Mouse (Mus musculus): ENCODE data around the gene Sh2d2a. TPM values are rescaled to one million over a fixed set of nuclear protein-coding genes. Genes with fewer than 3 reads are reported as not detected.

Gene Sh2d2a
- polyA plus RNA-seq (2015; fragmentation: Nextera tagmentation; extraction: Ambion mirVana): 0.07 and 0.13 TPM in 2 replicates

DNA sequence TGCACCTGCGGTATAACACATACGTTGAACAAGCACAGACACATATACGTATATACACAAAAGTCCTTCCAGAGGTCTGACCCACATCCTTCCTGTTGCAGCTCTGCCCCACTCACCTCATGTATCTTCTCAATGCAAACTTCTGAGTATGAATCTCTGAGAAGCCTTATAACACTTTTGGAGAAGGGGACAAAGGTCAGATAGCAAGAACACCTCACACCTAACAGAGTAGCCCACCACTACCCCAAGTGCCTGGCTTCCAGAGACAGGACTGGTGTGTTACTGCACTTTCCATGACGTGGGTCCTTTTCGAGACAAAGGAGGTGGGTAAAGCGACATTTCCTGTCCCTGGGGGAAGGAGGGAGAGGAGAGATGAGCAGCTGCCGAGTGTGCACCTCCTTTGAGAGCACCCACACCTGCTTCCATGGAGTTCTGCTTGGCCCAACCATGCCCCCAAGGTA, at the start of gene Sh2d2a:
Gene Sh2d2a, plus strand, starts transcription at position 106 of the 461 bp plus-strand sequence.

DNA sequence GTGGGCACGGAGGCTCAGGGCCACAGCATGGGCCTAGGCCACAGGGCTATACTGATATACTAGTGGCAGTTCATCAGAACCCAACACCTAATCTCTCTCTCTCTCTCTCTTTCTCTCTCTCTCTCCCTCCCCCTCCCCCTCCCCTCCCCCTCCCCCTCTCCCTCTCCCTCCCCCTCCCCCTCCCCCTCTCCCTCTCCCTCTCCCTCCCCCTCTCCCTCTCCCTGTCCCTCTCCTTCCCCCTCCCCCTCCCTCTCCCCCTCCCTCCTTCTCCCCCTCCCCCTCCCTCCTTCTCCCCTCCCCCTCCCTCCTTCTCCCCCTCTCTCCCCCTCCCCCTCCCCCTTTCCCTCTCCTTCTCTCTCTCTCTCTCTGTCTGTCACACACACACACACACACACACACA, 22.3 kb upstream of the Sh2d2a start, which contains the start of gene Pear1:
Gene Pear1, minus strand, starts transcription at position 101 of the 400 bp plus-strand sequence.

DNA sequence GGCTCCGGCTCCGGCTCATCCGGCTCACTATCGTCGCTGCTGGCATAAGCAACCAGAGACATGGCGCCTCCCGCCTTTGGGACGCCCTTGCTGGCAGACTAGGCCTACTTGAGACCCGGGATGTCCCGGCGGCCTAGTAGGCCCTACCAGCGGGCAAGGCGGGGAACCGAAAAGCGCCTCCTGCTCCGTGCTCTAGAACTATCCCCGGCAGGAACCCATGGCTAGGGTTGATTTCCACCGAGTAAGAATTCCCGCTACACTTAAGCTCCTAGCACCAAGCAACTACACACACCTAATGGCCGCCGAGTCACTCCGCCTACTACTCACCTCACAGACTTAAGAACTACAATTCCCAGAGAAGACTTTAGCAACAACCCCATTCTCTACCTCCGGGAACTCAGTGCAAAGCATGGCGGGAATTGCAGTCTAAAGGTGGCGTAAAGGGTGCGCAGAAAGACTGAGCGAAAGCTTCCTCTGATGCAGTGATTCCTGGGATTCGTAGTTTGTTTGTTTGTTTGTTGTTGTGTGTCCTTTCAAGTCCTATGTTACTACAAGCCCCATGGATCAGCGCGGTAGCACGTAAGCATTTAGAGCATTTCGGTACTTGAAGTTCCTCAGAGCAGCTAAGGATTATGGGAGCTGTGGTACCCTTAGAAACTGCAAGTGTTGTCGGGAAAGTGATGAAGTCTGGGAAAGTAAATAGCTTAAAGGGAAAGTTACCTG, 38.9 kb downstream of the Sh2d2a start, which contains the start of gene Prcc:
Gene Prcc, minus strand, starts transcription at position 328 of the 723 bp plus-strand sequence.

Other genes starting within 250 kb of the Sh2d2a start
- 5.8 and 6.3 TPM in 2 replicates for gene Arhgef11, start 229.2 kb upstream of the Sh2d2a start, polyA plus RNA-seq (2015; fragmentation: Nextera tagmentation; extraction: Ambion mirVana)
- gene Lrrc71, start 98.1 kb upstream of the Sh2d2a start, polyA plus RNA-seq (2015; fragmentation: Nextera tagmentation; extraction: Ambion mirVana): 0.18 and 0.26 TPM in 2 replicates
- gene Ntrk1, start 51.6 kb upstream of the Sh2d2a start, polyA plus RNA-seq (2015; fragmentation: Nextera tagmentation; extraction: Ambion mirVana): 0.28 TPM in 1 of 2 replicates, not detected in the other
- gene Insrr, start 49.8 kb upstream of the Sh2d2a start, polyA plus RNA-seq (2015; fragmentation: Nextera tagmentation; extraction: Ambion mirVana): 0.04 and 0.13 TPM in 2 replicates
- gene Pear1, start 22.4 kb upstream of the Sh2d2a start, polyA plus RNA-seq (2015; fragmentation: Nextera tagmentation; extraction: Ambion mirVana): 10.9 and 12.9 TPM in 2 replicates
- 9.7 and 10.3 TPM in 2 replicates for gene Prcc, start 38.9 kb downstream of the Sh2d2a start, polyA plus RNA-seq (2015; fragmentation: Nextera tagmentation; extraction: Ambion mirVana)
- gene Hdgf, start 59.6 kb downstream of the Sh2d2a start, polyA plus RNA-seq (2015; fragmentation: Nextera tagmentation; extraction: Ambion mirVana): 113 and 133 TPM in 2 replicates
- 51.0 and 60.6 TPM in 2 replicates for gene Mrpl24, start 72.8 kb downstream of the Sh2d2a start, polyA plus RNA-seq (2015; fragmentation: Nextera tagmentation; extraction: Ambion mirVana)
- 16.7 and 16.8 TPM in 2 replicates for gene Isg20l2, start 83.6 kb downstream of the Sh2d2a start, polyA plus RNA-seq (2015; fragmentation: Nextera tagmentation; extraction: Ambion mirVana)
- 7.5 and 8.2 TPM in 2 replicates for gene Rrnad1, start 84.0 kb downstream of the Sh2d2a start, polyA plus RNA-seq (2015; fragmentation: Nextera tagmentation; extraction: Ambion mirVana)
- gene Crabp2, start 101.9 kb downstream of the Sh2d2a start, polyA plus RNA-seq (2015; fragmentation: Nextera tagmentation; extraction: Ambion mirVana): 0.85 and 3.3 TPM in 2 replicates
- 74.2 and 79.3 TPM in 2 replicates for gene Nes, start 124.3 kb downstream of the Sh2d2a start, polyA plus RNA-seq (2015; fragmentation: Nextera tagmentation; extraction: Ambion mirVana)
- gene Bcan, start 153.5 kb downstream of the Sh2d2a start, polyA plus RNA-seq (2015; fragmentation: Nextera tagmentation; extraction: Ambion mirVana): 0.21 TPM in 1 of 2 replicates, not detected in the other
- 0.08 and 0.13 TPM in 2 replicates for gene Hapln2, start 180.8 kb downstream of the Sh2d2a start, polyA plus RNA-seq (2015; fragmentation: Nextera tagmentation; extraction: Ambion mirVana)
- 15.9 and 16.7 TPM in 2 replicates for gene Gpatch4, start 196.4 kb downstream of the Sh2d2a start, polyA plus RNA-seq (2015; fragmentation: Nextera tagmentation; extraction: Ambion mirVana)
- 106 and 125 TPM in 2 replicates for gene Naxe, start 211.7 kb downstream of the Sh2d2a start, polyA plus RNA-seq (2015; fragmentation: Nextera tagmentation; extraction: Ambion mirVana)
- not detected in 2 replicates for gene Ttc24, start 231.5 kb downstream of the Sh2d2a start, polyA plus RNA-seq (2015; fragmentation: Nextera tagmentation; extraction: Ambion mirVana)
- gene Iqgap3, start 235.2 kb downstream of the Sh2d2a start, polyA plus RNA-seq (2015; fragmentation: Nextera tagmentation; extraction: Ambion mirVana): 5.1 and 5.8 TPM in 2 replicates